Mouse (Mus musculus) neural tube, embryonic 14.5 days (tissue): ENCODE measurements at regions not wholly inside any gene's neighbourhood (a gene's known extent, or its start where the extent isn't known, plus 50 kb on each side); places are given as distances from the start of the nearest gene placed in this dataset.

ENCODE experiments used
- ATAC-seq: fragments of 200-750 bp; cut with Nextera tagmentation; 2 replicates; pipeline ENCODE4 v1.8.0; 2017; ENCODE audit warnings: low read depth, mild to moderate bottlenecking, moderate TSS enrichment, moderate library complexity
- H3K27ac ChIP-seq: fragments of 300-500 bp; sonication (generic); 2 replicates; pipeline ENCODE4 v1.5.1; 2014; ENCODE audit warnings: low read depth, mild to moderate bottlenecking, control low read depth, low read length, moderate library complexity, mixed read lengths
- H3K27me3 ChIP-seq: fragments of 300-500 bp; sonication (generic); 2 replicates; pipeline ENCODE4 v1.6.1; 2014; ENCODE audit warnings: low read length; ENCODE audit not compliant: control insufficient read depth, insufficient read depth
- H3K36me3 ChIP-seq: fragments of 300-500 bp; sonication (generic); 2 replicates; pipeline ENCODE4 v1.6.1; 2014; ENCODE audit warnings: low read length, mixed read lengths; ENCODE audit not compliant: control insufficient read depth, insufficient read depth
- H3K4me1 ChIP-seq: fragments of 300-500 bp; sonication (generic); 2 replicates; pipeline ENCODE4 v1.6.1; 2014; ENCODE audit warnings: low read length; ENCODE audit not compliant: control insufficient read depth, insufficient read depth
- H3K4me2 ChIP-seq: fragments of 300-500 bp; sonication (generic); 2 replicates; pipeline ENCODE4 v1.6.1; 2014; ENCODE audit warnings: mild to moderate bottlenecking, low read depth, low read length, control low read depth
- H3K4me3 ChIP-seq: fragments of 300-500 bp; sonication (generic); 2 replicates; pipeline ENCODE4 v1.5.1; 2014; ENCODE audit warnings: low read depth, low read length, control low read depth, mixed read lengths
- H3K9ac ChIP-seq: fragments of 300-500 bp; sonication (generic); replicated peaks from 2 replicates; pipeline ENCODE4 v1.6.1; 2014; ENCODE audit warnings: low read depth, mild to moderate bottlenecking, control low read depth, low read length, mixed read lengths
- H3K9me3 ChIP-seq: fragments of 300-500 bp; sonication (generic); 2 replicates; pipeline ENCODE4 v1.6.1; 2016; ENCODE audit warnings: low read length; ENCODE audit not compliant: control insufficient read depth
- WGBS: fragments of 180-500 bp; shearing (Covaris S2); extraction: QIAGEN DNeasy Blood & Tissue Kit; methylation state at CpG from one replicate; pipeline ENCODE4 v1.1.7; 2014; 5-methylcytosine and 5-hydroxymethylcytosine counted together

GRCm38 (mm10) chr13:80611937-80612336, 271.2 kb upstream of the Arrdc3 start:
- no peak overlapping the region for H3K9ac ChIP-seq
- no peaks in the 10 kb centered on the region for H3K9me3 ChIP-seq
- no peaks in the 10 kb centered on the region for H3K4me1 ChIP-seq
- no peak overlapping the region for H3K4me2 ChIP-seq
- no peak overlapping the region for H3K4me3 ChIP-seq
- no peak for ATAC-seq
- no peak overlapping the region for H3K27ac ChIP-seq
- no peaks in the 10 kb centered on the region for H3K36me3 ChIP-seq
- no peaks in the 10 kb centered on the region for H3K27me3 ChIP-seq
- 89% methylated on average over 11 of the region's 11 CpGs for WGBS

DNA sequence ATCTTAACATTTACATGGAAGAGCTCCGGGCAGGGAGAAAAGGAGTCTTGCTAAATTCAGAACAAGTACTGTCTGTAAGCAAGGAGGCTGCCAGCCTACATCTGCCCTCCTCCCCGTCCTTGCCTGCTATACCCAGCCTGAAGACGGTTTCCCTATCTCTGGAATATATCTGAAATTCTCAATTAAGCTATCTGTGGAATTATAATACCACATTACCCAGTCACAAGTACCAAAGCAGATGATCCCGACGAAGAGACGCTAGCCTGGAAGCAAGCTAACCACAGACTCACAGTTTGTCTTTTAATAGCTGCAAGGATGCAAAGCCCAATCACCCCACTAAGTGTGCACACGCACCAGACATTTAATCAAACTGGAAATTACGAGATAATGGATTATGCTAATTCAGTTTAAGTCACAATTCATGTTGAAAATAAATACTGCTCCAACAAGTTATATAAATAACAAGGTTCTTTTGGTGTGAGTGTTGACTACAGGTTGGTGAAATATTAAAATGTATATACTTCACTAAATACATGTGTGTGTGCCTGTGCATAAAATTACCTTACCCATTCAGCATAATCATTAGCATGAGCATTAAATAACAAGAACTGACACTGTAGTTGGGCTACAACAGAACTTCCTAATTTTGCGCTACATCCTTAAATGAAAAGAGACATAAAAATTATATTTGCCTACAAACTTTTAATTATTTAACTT, 269.9 kb upstream of the Arrdc3 start:
- Histone ChIP-seq H3K4me2 (no peak overlapping the region), H3K9me3 (no peaks in the 10 kb centered on the region), H3K36me3 (no peaks in the 10 kb centered on the region), H3K9ac (no peak overlapping the region), H3K4me3 (no peak overlapping the region), H3K27me3 (no peaks in the 10 kb centered on the region), H3K27ac (no peak overlapping the region), H3K4me1 (no peaks in the 10 kb centered on the region)
- whole genome bisulfite sequencing: 54% methylated on average over 9 of the region's 9 CpGs
- no peak for ATAC-seq

- Histone ChIP-seq H3K9me3 (no peaks in the 10 kb centered on the region), H3K36me3 (no peaks in the 10 kb centered on the region), H3K27me3 (no peaks in the 10 kb centered on the region), H3K4me3 (no peak overlapping the region), H3K4me1 (no peaks in the 10 kb centered on the region), H3K9ac (no peak overlapping the region), H3K27ac (no peak overlapping the region), H3K4me2 (no peak overlapping the region)
- no peak for ATAC-seq
- WGBS: 51% methylated on average over 1 of the region's 1 CpGs
These were observed 269.3 kb upstream of the Arrdc3 start for GRCm38 (mm10) chr13:80613884-80614247.

DNA sequence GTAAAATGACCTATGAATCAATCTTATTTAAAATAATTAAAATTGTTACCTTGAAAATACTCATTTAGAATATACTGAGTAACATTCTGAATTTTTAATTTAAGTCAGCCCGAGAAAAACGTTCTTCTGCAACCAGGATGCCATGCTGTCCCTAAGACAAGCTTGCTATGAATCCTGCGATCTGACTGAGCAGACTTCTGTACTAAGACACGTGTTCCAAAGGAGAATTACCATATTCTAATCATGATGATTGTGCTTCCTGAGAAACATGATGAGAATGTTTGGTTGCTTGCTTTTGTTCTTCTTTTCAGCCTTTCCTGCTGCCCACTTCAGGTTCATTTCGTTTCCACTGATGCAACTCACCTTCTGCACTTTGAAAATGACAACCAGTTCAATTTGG, 268.2 kb upstream of the Arrdc3 start:
- no peaks in the 10 kb centered on the region for H3K36me3 ChIP-seq
- 67% methylated on average over 5 of the region's 5 CpGs for WGBS

GRCm38 (mm10) chr13:80623005-80623404, 260.2 kb upstream of the Arrdc3 start:
- H3K4me1 ChIP-seq: no peaks in the 10 kb centered on the region
- no peak overlapping the region for H3K9ac ChIP-seq
- H3K27ac ChIP-seq: no peak overlapping the region
- H3K27me3 ChIP-seq: no peaks in the 10 kb centered on the region
- 28% methylated on average over 2 of the region's 2 CpGs for WGBS
- H3K4me3 ChIP-seq: no peak overlapping the region
- no peak for ATAC-seq
- H3K36me3 ChIP-seq: no peaks in the 10 kb centered on the region
- no peaks in the 10 kb centered on the region for H3K9me3 ChIP-seq
- H3K4me2 ChIP-seq: no peak overlapping the region

More for the DNA sequence above, 268.2 kb upstream of the Arrdc3 start:
- H3K27ac ChIP-seq: no peak overlapping the region
- no peaks in the 10 kb centered on the region for H3K9me3 ChIP-seq
- H3K4me1 ChIP-seq: no peaks in the 10 kb centered on the region
- no peak overlapping the region for H3K4me2 ChIP-seq
- H3K4me3 ChIP-seq: no peak overlapping the region
- ATAC-seq: no peak
- H3K9ac ChIP-seq: no peak overlapping the region
- H3K27me3 ChIP-seq: no peaks in the 10 kb centered on the region

DNA sequence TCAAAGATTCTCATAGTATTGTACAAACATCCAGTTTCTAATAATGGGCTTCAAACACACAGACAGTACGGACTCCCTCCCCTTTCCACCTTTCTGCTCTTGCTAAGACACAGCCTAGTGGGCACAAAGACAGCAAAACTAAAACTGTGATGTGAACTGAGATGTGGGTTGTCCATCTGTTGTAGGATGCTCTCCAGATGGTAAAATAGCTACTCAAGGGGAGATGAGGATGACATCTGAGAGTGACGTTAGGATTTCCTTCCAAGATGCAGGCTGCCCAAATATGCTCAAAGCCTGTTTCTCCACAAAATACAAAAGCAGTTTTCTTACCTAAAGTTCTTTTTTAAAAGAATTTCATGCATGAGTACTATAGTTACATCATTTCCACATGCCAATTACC, 241.8 kb upstream of the Arrdc3 start:
- 74% methylated on average over 2 of the region's 2 CpGs for WGBS
- no peaks in the 10 kb centered on the region for H3K4me1 ChIP-seq
- H3K27ac ChIP-seq: no peak overlapping the region
- H3K4me2 ChIP-seq: no peak overlapping the region
- H3K9ac ChIP-seq: no peak overlapping the region
- H3K4me3 ChIP-seq: no peak overlapping the region
- ATAC-seq: no peak
- no peaks in the 10 kb centered on the region for H3K27me3 ChIP-seq
- no peaks in the 10 kb centered on the region for H3K36me3 ChIP-seq
- no peaks in the 10 kb centered on the region for H3K9me3 ChIP-seq

- no peak for ATAC-seq
- H3K9ac ChIP-seq: no peak overlapping the region
- no peaks in the 10 kb centered on the region for H3K4me1 ChIP-seq
- H3K4me2 ChIP-seq: no peak overlapping the region
- WGBS: 13% methylated on average over 4 of the region's 4 CpGs
- H3K27me3 ChIP-seq: no peaks in the 10 kb centered on the region
- H3K9me3 ChIP-seq: no peaks in the 10 kb centered on the region
- H3K27ac ChIP-seq: no peak overlapping the region
- no peak overlapping the region for H3K4me3 ChIP-seq
- H3K36me3 ChIP-seq: no peaks in the 10 kb centered on the region
These were observed 235.6 kb upstream of the Arrdc3 start for GRCm38 (mm10) chr13:80647578-80647977.

DNA sequence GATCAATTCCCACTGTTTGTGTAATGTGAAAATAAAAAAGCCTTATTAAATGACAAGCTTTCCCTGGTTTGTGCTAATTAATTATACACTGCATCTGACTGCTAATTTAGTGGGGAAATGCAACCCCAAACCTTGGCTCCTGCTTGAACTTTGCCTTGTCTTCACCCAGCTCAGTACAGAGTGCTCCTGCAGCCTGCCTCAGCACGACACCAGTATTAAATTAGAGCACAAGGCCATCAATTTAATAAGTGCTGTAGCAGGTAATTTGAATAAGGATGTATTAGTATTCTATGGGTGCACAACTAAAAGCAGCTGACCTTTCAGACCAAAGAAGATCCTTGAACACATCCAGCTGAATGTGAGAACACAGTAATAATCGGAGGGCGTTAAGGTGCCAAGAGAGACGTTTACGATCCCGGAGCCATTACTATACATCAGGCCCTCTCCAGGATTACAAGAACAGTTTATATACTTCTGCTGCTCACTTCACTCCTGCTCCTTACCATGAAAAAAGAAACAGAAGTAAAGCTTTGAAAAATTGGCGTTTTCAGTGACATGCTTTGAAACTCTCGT, 230.1 kb upstream of the Arrdc3 start:
- Histone ChIP-seq H3K36me3 (no peaks in the 10 kb centered on the region), H3K4me1 (no peaks in the 10 kb centered on the region), H3K9me3 (no peaks in the 10 kb centered on the region), H3K27ac (no peak overlapping the region), H3K27me3 (no peaks in the 10 kb centered on the region), H3K9ac (no peak overlapping the region), H3K4me2 (no peak overlapping the region), H3K4me3 (no peak overlapping the region)
- 36% methylated on average over 8 of the region's 8 CpGs for WGBS
- ATAC-seq: peak; percentile 78

DNA sequence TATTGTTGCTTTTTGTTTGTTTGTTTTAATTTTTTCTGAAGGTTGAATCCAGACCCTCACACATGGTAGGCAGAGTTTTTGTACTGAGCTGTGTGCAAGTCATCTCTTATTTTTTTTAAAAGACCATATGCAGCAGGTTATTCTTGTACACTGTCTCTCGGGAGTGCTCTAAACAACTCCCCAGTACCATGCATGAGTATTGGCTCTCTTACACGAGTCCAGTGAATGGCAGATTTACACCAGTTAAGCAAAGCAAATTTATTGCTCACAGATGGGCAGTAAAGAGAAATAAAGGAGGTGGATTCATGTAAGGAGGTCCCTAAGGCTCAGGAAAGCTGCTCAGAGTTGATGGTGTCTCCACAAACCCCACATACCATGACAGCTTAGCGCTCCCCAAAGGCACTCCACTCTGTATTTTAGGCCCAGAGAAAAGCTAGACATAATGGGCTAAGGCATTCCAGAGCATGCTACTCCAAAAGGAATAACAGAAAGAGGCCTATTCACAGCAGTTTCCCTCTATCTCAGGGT, 216.9 kb upstream of the Arrdc3 start:
- Histone ChIP-seq H3K27me3 (no peaks in the 10 kb centered on the region), H3K9me3 (no peaks in the 10 kb centered on the region), H3K4me3 (no peak overlapping the region), H3K9ac (no peak overlapping the region), H3K4me1 (no peaks in the 10 kb centered on the region), H3K27ac (no peak overlapping the region), H3K4me2 (no peak overlapping the region), H3K36me3 (no peaks in the 10 kb centered on the region)
- peak; percentile 78 for ATAC-seq
- 31% methylated on average over 3 of the region's 3 CpGs for WGBS
